Mouse (Mus musculus) layer of hippocampus, adult 11-12 months (tissue): ENCODE data around the gene Itgb1bp1.

Experiments used
- DNase-seq: peaks from one replicate; pipeline ENCODE4 v3.0.0; 2022; ENCODE audit warnings: low spot score

Gene Itgb1bp1

GRCm38 (mm10) chr12:21301324-21301723, 15.2 kb upstream of the Itgb1bp1 start:
- no peak for DNase-seq

- DNase-seq = no peak
These were observed 12.8 kb upstream of the Itgb1bp1 start for GRCm38 (mm10) chr12:21298856-21299255.

GRCm38 (mm10) chr12:21289651-21290050, 3.6 kb upstream of the Itgb1bp1 start:
- DNase-seq = no peak

- DNase-seq = no peak
These were observed 2.8 kb upstream of the Itgb1bp1 start for GRCm38 (mm10) chr12:21288716-21289395.

- DNase-seq = peak; percentile 29
These were observed 897 bp upstream of the Itgb1bp1 start for GRCm38 (mm10) chr12:21286712-21287650.

- DNase-seq = no peak
These were observed 409 bp downstream of the Itgb1bp1 start for GRCm38 (mm10) chr12:21285508-21286242.

GRCm38 (mm10) chr12:21284761-21285441, 1.2 kb downstream of the Itgb1bp1 start, which contains the start of gene Cpsf3:
Gene Cpsf3 (plus strand): TSS chr12:21285391.
- no peak for DNase-seq

- DNase-seq = no peak
These were observed 8.7 kb downstream of the Itgb1bp1 start for GRCm38 (mm10) chr12:21277352-21277864.

GRCm38 (mm10) chr12:21274446-21274845, 11.6 kb downstream of the Itgb1bp1 start:
- no peak for DNase-seq

- no peak for DNase-seq
These were observed 17.9 kb downstream of the Itgb1bp1 start for GRCm38 (mm10) chr12:21268083-21268616.

- DNase-seq = no peak
These were observed 19.3 kb downstream of the Itgb1bp1 start for GRCm38 (mm10) chr12:21266784-21267098.

GRCm38 (mm10) chr12:21265946-21266783, 19.9 kb downstream of the Itgb1bp1 start:
- peak; percentile 82 for DNase-seq

GRCm38 (mm10) chr12:21265501-21265900, 20.6 kb downstream of the Itgb1bp1 start:
- DNase-seq = no peak

GRCm38 (mm10) chr12:21264970-21265369, 21.1 kb downstream of the Itgb1bp1 start:
- no peak for DNase-seq

- no peak for DNase-seq
These were observed 21.8 kb downstream of the Itgb1bp1 start for GRCm38 (mm10) chr12:21264241-21264640.

- DNase-seq = peak; percentile 36
These were observed 22.8 kb downstream of the Itgb1bp1 start for GRCm38 (mm10) chr12:21263256-21263655.

- no peak for DNase-seq
These were observed 24.6 kb downstream of the Itgb1bp1 start for GRCm38 (mm10) chr12:21261521-21261920.

- DNase-seq = peak; percentile 31
These were observed 25.4 kb downstream of the Itgb1bp1 start for GRCm38 (mm10) chr12:21260494-21261256.

GRCm38 (mm10) chr12:21247711-21248392, 38.2 kb downstream of the Itgb1bp1 start:
- DNase-seq = no peak
